Mouse (Mus musculus) CD8-positive naive resting alpha-beta T cell, adult 57 days (primary cell): ENCODE measurements around the gene Gmnc. TPM values are rescaled to one million over a fixed set of nuclear protein-coding genes. Genes with fewer than 3 reads are reported as not detected.

Experiments used
- total RNA-seq: library from RNA; stranded (reverse); gene quantifications from one replicate; pipeline ENCODE4 v1.2.4, GENCODE M21; 2023

Gmnc gene
- total RNA-seq, result not detected

GRCm38 (mm10) chr16:26991477-26992300, at the start of gene Gmnc:
TSS of gene Gmnc (minus strand) at chr16:26991652.

